Mouse (Mus musculus) cerebellum, adult (tissue): Measurements from ENCODE around the gene Cln3.

Experiments
- ATAC-seq: cut with Nextera tagmentation; 2 replicates; pipeline ENCODE4 v1.9.2; 2017; ENCODE audit warnings: mild to moderate bottlenecking, moderate library complexity, mixed read lengths; ENCODE audit not compliant: insufficient number of reproducible peaks, low FRiP score, low TSS enrichment

The Cln3 gene

GRCm38 (mm10) chr7:126596414-126596813 lies 10.8 kb upstream of the Cln3 start:
- no peak for ATAC-seq

GRCm38 (mm10) chr7:126595890-126596289 lies 10.3 kb upstream of the Cln3 start:
- no peak for ATAC-seq

GRCm38 (mm10) chr7:126594862-126595561 lies 9.4 kb upstream of the Cln3 start, which contains the start of gene Il27:
TSS of gene Il27 (minus strand) at chr7:126594941.
- ATAC-seq: no peak

GRCm38 (mm10) chr7:126587779-126588178 lies 2.2 kb upstream of the Cln3 start:
- ATAC-seq: no peak

- ATAC-seq: no peak
Observed at GRCm38 (mm10) chr7:126586839-126587238, 1.2 kb upstream of the Cln3 start.

GRCm38 (mm10) chr7:126584506-126584977 lies 1.1 kb downstream of the Cln3 start, which contains the start of gene Apobr:
TSS of gene Apobr (plus strand) at chr7:126584942.
- ATAC-seq: no peak

GRCm38 (mm10) chr7:126583761-126584160 lies 1.9 kb downstream of the Cln3 start:
- ATAC-seq: no peak

GRCm38 (mm10) chr7:126583251-126583709 lies 2.3 kb downstream of the Cln3 start:
- peak; percentile 66; the same call in 1 of the 2 replicates for ATAC-seq

GRCm38 (mm10) chr7:126582759-126583158 lies 2.9 kb downstream of the Cln3 start:
- peak; percentile 26; the same call in 1 of the 2 replicates for ATAC-seq

GRCm38 (mm10) chr7:126581661-126582060 lies 4.0 kb downstream of the Cln3 start:
- no peak for ATAC-seq

- ATAC-seq: no peak
Observed at GRCm38 (mm10) chr7:126579172-126579571, 6.4 kb downstream of the Cln3 start.

- no peak for ATAC-seq
Observed at GRCm38 (mm10) chr7:126576946-126577345, 8.7 kb downstream of the Cln3 start.

GRCm38 (mm10) chr7:126566094-126566765 lies 19.4 kb downstream of the Cln3 start, which contains the start of gene Eif3c:
TSS of gene Eif3c (minus strand) at chr7:126566411.
- ATAC-seq: peak; percentile 90

GRCm38 (mm10) chr7:126565693-126566092 lies 19.9 kb downstream of the Cln3 start:
- ATAC-seq: no peak

GRCm38 (mm10) chr7:126556635-126557034 lies 29.0 kb downstream of the Cln3 start:
- ATAC-seq: no peak

GRCm38 (mm10) chr7:126554796-126555195 lies 30.8 kb downstream of the Cln3 start:
- ATAC-seq: no peak

GRCm38 (mm10) chr7:126545631-126546030 lies 40.0 kb downstream of the Cln3 start:
- no peak for ATAC-seq

- ATAC-seq: no peak
Observed at GRCm38 (mm10) chr7:126541661-126542060, 44.0 kb downstream of the Cln3 start.

GRCm38 (mm10) chr7:126537820-126538585 lies 47.6 kb downstream of the Cln3 start:
- ATAC-seq: no peak

GRCm38 (mm10) chr7:126536466-126536865 lies 49.2 kb downstream of the Cln3 start:
- no peak for ATAC-seq

GRCm38 (mm10) chr7:126535766-126536165 lies 49.9 kb downstream of the Cln3 start:
- ATAC-seq: no peak
